Mouse (Mus musculus) kidney, postnatal 14 days (tissue): ENCODE measurements at regions not wholly inside any gene's neighbourhood (a gene's known extent, or its start where the extent isn't known, plus 50 kb on each side); places are given as distances from the start of the nearest gene placed in this dataset.

ENCODE experiments used
- DNase-seq: peaks from one replicate; pipeline ENCODE4 v3.0.0; 2022; ENCODE audit warnings: mixed read lengths

DNA sequence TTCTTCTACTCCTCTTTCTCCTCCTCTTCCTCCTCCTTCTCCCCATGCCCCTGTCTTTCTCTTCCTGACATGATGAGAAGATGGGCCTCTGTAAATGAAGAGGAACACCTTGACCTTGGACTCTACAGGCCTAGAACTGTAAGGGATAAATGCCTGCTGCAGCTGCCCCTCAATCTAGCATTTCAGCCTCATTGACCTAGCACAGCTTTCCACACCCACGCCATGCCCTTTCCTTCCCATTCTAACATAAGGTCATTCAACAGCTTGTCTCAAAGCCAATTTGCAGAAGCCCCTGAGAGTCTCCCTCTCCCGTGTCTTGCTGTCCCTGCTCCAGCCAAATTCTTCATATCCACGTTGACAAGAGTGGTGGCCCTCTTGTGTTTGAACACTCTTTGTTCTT, 63.8 kb upstream of the Dscam start:
- DNase-seq: no peak

DNA sequence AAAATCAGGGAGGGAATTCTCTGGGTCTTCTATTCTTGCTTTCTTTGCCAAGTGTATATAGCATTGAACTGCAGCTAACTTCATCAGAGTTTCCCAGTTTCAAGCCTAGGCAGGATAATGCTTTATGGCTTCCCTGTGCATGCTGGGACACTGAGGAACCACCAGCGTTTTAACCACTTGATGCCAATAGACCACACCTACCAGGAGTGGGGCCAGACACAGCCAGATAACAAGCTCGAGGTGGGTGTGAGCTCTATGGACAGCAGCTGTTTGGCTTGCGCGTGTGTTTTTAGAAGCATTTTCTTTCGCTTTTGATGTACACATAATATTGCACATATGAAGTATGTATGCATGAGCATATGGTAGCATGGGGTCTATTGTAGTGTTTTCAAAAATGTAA, 69.1 kb upstream of the Dscam start:
- no peak for DNase-seq

DNA sequence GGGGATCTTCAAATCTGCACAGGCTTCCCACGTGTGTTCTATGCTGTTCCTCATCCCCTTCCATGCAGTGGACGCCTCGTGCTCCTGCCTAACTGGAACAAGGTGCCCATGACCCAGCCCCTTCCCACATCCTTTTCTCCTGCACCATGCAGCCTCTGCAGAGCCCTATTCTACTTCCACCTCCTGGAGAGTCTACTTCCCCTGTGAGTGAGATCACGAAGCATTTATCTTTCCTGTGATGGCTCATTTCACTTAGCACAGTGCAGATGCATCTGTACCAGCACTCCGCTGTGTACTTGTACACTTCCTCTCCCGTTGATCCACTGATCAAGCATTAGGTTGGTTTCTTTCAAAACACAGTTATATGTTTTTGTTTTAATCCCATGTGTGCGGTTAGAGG, 69.5 kb upstream of the Dscam start:
- no peak for DNase-seq

DNA sequence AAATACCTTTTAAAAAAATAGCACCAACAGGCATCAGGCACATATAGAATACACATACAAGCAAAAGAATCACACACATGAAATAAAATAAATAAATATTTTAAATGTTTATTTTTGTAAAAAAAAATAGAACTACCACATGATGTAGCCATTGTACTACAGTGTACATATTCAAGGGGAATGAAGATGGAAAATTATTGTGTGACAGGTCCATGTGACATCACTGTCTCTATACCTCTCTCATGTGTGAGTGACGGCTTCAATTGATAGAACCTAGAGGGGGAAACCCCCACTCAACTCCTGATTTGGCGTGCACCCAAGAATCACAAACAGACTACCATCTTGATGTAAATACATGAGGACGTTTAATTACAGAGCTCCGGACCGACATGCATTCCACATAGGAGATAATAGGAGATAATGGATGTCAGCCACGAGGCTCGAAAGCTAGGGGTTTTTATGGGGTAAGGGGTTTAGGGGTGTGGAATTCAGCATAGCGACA, 70.4 kb upstream of the Dscam start:
- DNase-seq: no peak

DNA sequence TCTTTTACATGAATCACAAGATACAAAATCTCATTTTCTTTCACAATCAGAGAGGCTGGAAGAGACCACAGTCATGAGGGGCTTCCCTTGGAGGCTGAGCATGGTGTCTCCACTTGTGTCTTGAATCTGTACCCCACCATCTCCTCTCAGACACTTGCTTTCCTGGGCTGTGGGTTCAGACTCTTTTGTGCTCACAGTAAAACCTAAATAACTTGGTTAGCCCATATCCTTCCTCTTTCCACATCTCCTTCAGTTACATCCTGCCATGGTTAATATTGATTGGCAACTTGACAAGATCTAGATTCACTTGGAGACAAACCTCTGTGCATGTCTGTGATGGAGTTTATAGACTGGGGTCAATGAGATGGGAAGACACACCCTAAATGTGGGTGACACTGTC, 71.1 kb upstream of the Dscam start:
- DNase-seq: no peak

DNA sequence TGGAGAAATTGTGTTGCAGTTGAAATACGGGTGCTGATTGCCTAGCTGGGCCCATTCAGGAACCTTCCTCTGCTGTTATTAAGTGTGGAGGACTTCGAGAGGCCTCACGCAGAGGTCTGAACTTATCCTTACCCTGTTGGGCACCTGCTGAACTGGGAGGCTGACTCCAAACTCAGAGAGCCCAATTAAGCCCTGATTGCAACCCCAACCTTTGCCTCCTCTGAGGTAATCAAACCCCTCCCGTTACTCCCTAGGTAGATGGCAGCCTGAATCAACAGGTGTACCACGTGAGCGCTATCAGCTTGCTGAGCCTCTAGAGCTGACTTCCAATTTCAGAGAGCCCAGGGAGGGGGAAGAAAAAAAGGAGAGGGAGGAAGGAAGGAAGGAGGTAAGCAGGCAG, 79.9 kb upstream of the Dscam start:
- no peak for DNase-seq

DNA sequence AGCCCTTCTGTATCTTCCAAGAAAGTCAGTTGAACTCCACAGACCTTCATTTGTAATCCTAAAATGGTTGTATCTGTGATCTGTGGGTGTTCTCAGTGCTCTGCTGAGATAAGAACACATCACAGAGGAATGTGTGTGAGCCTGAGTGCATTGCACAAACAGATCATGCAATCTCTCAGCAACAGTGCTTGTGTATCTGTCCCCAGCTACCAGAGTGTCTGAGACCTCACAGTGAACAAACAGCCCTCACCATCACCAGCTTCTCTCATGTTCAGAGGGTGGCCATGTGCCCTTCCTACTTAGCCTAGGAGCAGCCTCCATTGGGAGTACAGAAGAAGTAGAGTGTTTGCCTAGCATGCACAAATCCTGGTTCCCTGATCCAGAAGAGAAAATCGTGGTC, 82.0 kb upstream of the Dscam start:
- no peak for DNase-seq

DNA sequence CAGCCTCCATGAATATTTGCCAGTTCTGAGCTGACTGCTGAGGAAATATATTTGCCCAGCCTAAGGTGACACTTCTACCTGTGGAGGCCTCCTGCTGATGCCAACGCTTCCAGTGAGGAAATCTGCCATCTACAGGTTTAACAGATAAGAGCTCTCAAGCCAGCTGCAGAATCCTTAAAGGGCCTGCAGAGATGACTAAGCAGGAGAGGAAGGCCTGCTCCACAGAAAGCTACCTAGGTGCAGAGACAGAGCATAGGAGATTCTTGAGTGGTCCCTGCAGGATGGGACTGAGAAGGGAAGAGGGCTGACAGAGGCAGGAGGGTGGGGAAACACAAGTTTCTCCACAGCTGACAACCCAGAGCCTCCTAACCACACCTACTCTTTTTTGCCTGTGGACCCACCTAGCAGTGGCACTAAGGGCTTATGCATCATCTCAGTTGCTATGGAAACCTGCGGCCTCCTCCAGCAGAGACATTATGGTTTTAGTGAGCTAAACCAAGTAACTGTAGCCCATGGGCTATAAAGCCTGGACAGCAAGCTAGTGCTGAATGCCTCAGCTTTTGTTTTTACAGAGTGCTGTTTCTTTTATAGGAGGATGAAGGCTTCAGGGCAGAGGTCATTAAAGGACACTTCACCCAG, 82.6 kb upstream of the Dscam start:
- no peak for DNase-seq

DNA sequence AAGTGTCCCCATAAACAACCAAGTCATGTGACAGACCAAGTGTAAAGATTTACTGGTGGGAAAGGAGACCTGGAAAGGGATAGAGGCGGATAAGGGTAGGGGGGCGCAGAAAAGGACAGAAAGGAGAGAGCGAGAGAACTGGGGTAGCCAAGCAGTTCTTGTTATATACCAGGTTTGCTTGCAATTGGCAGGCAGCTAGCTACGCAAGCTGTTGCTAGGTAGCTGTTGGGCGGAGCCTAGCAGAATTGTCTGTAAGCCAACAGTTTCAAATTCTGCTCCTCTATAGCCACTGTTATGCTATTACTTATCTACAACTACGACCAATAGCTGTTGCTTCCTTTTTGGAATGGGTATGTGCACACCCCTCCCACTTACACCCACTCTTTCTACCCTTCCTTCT, 88.3 kb upstream of the Dscam start:
- DNase-seq: no peak

DNA sequence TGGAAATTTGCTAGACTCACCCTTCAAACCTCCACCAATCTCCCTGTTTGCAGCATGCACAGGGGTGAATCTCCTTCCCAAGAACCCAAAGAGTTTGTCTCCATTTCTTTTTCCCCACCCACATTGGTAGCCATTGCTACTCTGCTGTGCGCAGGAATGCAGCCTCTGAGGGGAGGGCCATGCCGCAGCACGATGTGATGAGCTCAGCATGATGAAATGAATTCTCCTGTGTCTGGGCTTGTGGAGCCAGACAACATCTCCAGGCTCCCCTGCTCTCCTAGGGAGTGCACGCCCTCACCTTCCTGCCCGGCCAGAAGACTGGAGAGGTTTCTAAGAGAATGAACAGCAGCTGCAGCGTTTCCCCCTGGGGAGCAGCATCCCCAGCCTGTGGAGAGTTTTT, 92.9 kb upstream of the Dscam start:
- no peak for DNase-seq

DNA sequence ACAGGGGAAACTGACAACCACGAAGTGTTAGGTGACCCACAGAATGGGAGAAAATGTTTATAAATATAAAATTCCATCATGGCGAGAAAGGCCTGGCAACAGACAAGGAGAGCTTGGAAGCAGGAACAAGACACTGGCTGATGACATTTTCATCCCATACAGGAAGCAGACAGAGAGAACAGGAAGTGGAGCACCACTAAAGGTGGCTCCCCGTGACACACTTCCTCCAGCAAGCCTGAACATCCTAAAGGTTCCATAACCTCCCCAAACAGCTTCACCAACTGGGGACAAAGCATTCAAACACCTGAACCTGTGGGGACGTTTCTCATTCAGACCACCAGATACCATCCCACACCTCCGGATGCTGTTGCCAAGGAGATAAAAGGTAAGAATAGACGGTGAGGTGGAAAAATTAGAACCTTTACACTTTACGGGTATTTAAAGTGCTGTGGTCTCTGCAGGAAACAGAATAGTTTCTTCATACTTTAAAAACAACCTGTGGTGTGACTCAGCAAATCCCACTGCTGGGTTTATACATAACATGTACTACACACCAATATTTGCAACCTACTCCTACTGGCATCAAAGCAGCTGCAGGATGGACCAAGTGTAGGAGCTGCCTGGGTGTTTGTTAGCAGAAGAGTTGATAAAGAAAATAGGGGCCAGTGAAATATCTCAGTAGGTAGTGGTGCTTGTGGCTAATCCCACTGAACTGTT, 86.0 kb upstream of the Bace2 start:
- DNase-seq: no peak

DNA sequence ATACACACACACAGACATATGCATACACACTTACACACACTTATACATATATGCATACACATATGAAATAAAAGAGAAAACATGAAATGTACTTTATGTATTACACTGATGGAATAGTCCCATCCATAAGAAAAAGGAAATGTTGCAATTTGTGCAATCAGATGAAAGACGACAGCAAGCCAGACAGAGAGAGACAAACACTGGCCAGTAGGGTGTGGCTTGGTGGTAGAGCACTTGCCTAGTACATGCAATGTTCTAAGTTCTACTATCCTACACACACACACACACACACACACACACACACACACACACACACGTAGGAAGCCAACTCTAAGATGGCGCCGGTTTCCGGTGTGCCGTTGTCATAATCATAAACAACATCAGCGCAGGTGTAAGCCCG, 85.3 kb upstream of the Bace2 start:
- DNase-seq: no peak

DNA sequence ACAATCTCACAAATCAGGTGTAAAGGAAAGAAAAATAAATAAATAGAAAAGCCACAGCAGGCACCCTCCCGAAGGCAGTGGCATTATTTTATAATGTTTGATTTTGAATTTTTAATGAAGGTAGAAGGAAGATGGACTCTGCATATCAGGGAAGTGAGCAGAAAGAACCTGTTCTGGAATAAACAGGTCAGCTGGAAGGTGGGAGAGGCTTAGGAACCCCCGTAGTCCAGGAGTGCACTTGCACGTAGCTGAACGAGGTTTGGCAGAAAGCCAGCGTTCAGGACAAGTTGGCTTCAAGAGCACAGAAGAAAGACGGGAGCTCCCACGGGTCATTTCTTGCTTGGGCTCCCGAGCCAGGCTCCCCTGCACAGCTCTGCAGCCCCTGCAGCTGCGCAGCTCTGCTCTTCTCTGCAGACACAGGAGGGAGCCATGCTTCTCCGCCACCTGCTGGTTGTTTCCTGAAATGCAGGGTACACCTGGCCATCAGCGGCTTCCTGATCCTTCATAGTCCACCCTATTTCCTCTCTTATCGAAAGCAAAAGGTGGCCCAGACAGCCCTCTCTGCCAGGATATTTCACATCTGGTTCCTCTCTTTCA, 84.4 kb upstream of the Bace2 start:
- peak; percentile 76 for DNase-seq

DNA sequence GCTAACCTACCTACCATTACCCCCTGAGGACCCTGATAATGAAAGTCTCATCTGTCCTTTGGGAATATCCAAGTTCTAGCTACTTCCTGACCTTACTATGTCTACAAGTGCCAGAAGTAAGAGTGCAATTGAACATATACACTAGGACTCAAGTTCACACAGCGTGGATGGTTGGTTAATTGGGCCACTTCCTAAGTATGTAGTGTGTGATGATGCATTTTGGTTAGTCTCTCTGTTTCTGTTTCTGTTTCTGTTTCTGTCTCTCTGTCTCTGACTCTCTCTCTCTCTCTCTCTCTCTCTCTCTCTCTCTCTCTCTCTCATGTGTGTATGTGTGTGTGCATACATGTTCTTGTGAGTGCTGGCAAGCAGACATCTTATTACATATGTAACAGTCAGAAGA, 77.6 kb upstream of the Bace2 start:
- no peak for DNase-seq

DNA sequence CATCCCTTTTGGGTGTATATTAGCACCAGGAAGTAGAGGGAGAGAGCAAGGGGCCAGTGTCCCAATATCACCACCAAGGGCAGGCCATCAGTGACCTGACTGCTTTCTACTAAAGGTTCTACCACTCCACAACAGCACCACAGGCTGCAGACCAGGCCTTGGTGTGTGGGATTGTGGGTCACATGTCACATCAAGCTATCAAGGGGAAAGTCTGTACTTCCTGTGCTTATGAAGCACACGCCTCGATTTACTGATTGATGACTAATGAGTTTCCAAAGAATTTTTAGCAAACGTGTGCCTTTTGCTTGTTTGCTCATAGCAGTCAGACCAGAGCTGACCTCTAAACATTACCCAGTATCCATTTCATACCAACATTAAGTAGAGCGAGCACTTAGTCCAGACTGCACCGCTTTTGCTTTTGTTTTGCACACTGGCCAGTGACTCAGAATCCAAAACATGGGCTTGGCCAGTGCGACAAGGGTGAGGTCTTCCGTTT, 74.9 kb upstream of the Bace2 start:
- no peak for DNase-seq

DNA sequence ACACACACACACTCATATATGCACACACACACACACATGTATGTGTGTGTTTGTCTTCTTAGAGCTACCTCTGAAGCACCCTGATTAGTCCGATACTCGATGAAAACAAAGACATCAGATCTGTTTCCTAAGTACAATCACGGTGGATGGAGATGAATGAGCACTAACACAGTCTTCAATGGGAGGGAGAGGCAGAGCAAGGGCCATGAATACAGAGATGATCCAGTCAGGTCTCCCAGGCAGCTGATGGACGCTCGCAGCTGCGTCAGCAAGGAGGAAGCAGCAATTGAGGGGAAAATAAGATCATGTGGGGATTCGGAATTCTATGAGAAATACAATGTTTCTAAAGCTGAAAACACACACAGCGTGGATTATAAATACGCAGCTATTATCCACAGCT, 73.6 kb upstream of the Bace2 start:
- no peak for DNase-seq

DNA sequence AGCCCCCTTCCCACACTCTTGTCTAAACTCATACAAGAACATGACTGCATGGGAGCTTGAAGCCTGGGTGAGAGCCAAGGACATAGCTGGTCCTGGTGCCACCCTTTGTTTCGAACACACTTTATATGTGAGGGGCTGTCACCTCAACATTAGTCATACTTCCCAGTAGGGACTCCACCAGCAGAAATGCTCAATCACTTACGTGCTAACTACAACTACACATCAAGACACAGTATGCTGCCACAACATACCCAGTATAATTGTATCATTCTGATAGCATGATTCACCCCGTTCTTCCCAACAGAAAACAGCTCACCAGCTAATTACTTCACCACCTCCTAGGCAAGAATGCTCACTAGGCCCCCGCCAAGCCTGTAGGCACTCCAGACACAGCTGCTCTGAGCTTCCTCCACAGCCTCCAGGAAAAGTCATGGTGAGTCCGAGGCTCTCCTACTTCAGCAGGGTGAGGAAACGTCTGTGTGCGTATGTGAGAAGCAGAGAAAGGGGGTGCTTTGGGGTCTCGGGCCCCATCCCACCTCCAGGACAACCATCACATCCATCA, 70.6 kb upstream of the Bace2 start:
- DNase-seq: no peak

DNA sequence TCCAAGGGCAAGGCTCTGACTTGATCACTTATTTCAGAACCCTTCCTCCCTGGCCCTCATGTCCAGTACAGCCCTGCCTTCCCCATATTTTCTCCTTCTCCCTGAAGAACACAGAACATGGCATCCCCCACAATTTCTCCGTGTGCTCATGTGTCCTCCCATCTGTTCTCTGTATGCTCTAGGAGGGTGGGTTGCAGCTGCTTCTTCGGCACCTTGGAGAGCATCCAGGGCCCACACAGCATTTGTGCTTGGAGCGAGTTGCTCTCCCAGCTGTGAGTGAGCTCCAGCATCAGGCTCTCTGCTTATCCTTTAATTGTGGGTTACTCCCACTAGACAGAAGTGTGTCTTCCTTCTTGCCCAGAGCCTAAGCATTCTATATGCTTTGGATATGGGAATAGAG, 69.8 kb upstream of the Bace2 start:
- no peak for DNase-seq

DNA sequence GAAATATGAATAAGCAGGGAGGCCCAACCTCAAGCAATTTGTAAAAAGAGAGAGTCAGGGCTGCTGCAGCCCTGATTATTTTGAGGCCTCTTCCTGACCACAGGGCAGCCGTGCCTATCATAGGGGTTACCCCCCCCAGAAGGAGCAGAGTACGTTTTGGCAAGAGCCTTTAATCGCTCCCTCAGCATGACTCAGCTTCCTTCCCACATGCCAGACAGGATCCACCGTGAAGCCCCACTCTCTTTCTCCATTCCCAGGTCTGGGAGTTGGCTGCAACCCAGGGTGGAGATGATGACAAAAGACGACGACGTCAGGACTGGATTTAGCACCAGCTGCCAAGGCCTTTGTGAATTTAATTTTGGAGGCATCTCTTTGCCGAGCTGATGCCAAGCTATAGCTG, 67.9 kb upstream of the Bace2 start:
- peak; percentile 33 for DNase-seq

DNA sequence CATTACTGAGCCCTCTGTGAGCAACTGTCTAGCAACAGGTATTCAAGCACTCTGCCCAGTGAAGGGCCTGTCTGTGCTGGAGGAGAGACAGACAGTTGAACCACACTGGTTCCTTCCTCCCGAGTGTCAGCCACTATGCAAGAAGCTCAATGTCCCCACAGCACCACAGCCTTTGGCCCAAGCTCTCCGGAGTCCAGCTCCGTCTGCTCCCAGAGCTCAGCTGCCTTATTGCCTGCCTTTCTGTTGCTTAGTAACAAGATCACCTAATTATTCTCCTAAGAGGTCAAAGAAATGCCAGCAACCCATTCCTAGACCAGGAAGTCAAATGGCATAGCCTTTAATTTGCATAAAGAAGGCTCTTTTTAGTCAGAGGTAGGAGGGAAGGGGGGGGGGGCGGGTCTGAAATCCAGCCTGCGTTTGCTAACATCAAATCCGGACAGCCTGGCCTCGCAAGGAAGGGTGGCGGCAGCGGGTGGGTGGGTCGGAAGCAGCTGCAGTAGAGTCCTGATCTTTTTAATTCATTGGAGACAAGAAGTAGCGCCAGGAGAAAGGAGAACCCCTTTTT, 64.0 kb upstream of the Bace2 start:
- peak; percentile 36 for DNase-seq

DNA sequence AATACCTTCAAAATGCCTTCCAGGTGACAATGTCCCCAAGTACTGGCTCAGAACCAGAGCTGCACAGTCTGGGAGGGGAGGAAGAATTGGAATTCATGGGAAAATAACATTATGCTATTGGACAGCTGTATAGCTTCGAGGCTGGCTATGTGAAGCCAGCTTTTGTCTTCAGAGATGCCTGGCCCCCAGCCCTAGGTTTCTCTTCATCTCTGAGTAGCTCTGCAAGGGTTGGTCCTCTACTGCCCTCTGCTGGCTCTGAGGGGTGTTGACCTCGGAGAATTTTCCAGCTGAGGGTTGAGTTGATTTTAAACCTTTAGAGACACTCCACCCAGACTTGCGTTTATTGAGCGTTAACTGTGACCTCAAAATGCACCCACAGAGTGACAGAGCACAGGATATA, 63.3 kb upstream of the Bace2 start:
- DNase-seq: peak; percentile 78

DNA sequence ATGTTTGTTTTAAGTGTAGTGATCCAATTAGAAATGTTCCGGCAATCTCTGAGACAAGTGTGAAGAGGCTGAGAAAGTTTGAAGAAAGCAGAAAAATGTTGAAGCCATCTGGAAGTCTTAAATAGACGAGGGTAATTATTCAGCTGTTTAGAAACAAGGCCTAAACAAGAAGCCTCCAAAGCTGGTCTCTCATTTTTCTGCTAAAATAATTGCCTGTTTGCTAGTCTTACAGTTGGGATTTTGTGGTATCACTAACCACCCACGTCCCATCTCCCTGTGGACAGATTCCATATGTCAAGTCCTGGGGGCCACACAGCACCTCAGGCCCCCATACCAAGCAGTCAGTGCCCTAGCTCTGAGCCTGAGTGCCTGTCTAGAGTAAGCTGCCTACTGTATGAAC, 59.4 kb upstream of the Bace2 start:
- no peak for DNase-seq

DNA sequence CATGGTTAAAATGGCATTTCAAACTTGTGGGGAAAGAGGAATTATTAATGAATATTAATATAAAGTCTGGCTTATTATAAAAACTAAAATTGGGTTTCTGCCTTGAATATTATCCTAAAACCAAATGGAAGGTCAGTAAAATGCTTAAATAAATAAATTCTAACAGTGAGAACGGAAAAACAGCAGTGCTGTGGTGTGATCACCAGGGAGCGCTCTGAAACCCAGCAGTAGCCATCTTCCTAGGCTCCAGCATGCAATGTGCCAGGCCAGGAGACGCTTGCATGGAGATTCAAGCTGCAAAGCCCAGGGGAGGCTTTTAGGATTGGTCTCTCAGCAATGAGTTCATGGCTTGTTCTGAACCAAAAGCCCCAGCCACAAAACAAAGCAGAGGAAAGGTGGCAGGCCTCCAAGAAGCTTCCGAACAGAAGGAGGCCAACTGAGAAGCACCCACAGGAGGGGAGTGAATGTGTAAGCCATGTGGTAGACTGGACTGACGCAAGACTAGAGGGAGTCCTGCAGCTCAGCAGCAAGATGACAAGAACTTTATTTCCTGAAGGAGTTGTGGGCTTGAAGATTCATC, 52.3 kb upstream of the Bace2 start:
- DNase-seq: no peak
